Mouse (Mus musculus) kidney, adult 2 months (tissue): ENCODE results near the gene Pxdn. TPM values are rescaled to one million over a fixed set of nuclear protein-coding genes. Genes with fewer than 3 reads are reported as not detected.

Experiments
- DNase-seq: peaks from one replicate; pipeline ENCODE4 v3.0.0; 2021
- H3K27ac ChIP-seq: fragments of 200-500 bp; 2 replicates; pipeline ENCODE4 v1.5.1; 2012; ENCODE audit warnings: low read depth, low read length, control low read depth, inconsistent platforms; ENCODE audit not compliant: insufficient read depth
- H3K27me3 ChIP-seq: fragments of 200-500 bp; replicated peaks from 2 replicates; pipeline ENCODE4 v1.6.1; 2012; ENCODE audit warnings: mild to moderate bottlenecking, moderate library complexity, low read length, inconsistent platforms; ENCODE audit not compliant: control insufficient read depth, insufficient read depth
- H3K36me3 ChIP-seq: fragments of 200-500 bp; 2 replicates; pipeline ENCODE4 v1.6.1; 2012; ENCODE audit warnings: mild to moderate bottlenecking, moderate library complexity, low read length, inconsistent platforms; ENCODE audit not compliant: control insufficient read depth, insufficient read depth
- H3K4me1 ChIP-seq: fragments of 200-500 bp; 2 replicates; pipeline ENCODE4 v1.6.1; 2011; ENCODE audit warnings: low read length; ENCODE audit not compliant: control insufficient read depth, insufficient read depth
- H3K4me3 ChIP-seq: fragments of 200-500 bp; 2 replicates; pipeline ENCODE4 v1.5.1; 2011; ENCODE audit warnings: mild to moderate bottlenecking, low read depth, low read length, control low read depth; ENCODE audit not compliant: insufficient read depth
- CTCF ChIP-seq: fragments of 200-500 bp; conservative IDR thresholded peaks from 2 replicates; pipeline ENCODE4 v1.5.1; 2011; ENCODE audit warnings: low read depth, mild to moderate bottlenecking, control low read depth, low read length, moderate library complexity, mixed read lengths; ENCODE audit not compliant: insufficient read depth, insufficient read length
- POLR2A ChIP-seq: fragments of 200-500 bp; IDR thresholded peaks from one replicate; pipeline ENCODE4 v1.6.1; 2011; ENCODE audit warnings: low read depth, low read length, control low read depth
- WGBS: fragments of 180-500 bp; shearing (Covaris S2); methylation state at CpG from one replicate; pipeline ENCODE4 v1.1.7; 2018; 5-methylcytosine and 5-hydroxymethylcytosine counted together
- polyA plus RNA-seq: library from polyadenylated mRNA; depleted of rRNA; stranded (reverse); fragments of >200 nt; gene quantifications from 2 replicates; pipeline ENCODE4 v1.2.3, GENCODE M21; 2012

Gene Pxdn
- polyA plus RNA-seq, 1 experiment: 24.0 TPM

DNA sequence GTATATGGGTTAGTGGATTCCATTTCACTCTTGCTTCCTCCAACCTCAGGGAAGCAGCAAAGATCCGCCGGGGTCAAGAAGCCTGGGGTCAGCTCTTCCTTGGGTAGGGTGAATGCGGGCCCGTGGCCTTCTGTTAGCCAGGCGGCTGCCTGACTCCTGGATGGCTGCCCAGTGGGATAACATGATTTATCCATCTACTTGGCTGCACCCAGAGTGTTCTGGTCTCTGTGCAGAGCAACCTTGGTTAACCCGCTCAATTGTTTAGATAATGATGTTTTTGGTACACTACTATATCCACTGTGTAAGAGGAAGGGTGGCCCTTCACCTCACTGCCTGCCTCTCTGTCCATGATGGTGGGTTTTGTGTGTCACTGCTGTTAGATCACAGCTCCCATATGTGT, 14.7 kb downstream of the Pxdn start:
- peak; percentile 91 for DNase-seq
- whole genome bisulfite sequencing: 35% methylated on average over 6 of the region's 6 CpGs
- H3K27ac ChIP-seq: peak overlapping the region; percentile 40
- H3K4me3 ChIP-seq: no peak overlapping the region
- TF ChIP-seq CTCF (no peak), POLR2A (no peak)
- no peaks in the 10 kb centered on the region for H3K27me3 ChIP-seq
- H3K4me1 ChIP-seq: peaks cover 31% of the 10 kb centered on the region
- no peaks in the 10 kb centered on the region for H3K36me3 ChIP-seq

DNA sequence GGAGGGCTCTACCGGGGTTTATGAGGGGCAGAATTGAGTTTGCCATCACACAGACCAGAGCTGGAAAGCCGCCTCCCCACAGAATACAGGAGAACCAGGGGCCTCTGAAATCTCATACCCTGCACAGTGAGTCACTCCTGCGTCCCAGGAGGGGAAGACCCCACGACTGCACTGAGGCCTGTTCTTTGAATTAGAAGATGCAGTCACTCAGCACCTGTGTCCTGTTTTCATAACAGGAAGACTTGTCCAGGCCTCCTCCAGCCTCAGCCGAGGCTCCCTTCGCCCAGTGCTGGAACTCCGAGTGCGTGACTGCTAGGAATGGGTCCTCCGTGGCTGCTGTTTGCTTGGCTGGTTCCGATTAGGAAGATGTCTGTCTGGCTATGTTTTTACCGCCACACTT, 16.6 kb downstream of the Pxdn start:
- Histone ChIP-seq H3K36me3 (no peaks in the 10 kb centered on the region), H3K4me1 (peaks cover 31% of the 10 kb centered on the region), H3K27ac (no peak overlapping the region), H3K4me3 (no peak overlapping the region), H3K27me3 (no peaks in the 10 kb centered on the region)
- no peak for DNase-seq
- 59% methylated on average over 11 of the region's 11 CpGs for WGBS
- TF ChIP-seq POLR2A (no peak), CTCF (no peak)

DNA sequence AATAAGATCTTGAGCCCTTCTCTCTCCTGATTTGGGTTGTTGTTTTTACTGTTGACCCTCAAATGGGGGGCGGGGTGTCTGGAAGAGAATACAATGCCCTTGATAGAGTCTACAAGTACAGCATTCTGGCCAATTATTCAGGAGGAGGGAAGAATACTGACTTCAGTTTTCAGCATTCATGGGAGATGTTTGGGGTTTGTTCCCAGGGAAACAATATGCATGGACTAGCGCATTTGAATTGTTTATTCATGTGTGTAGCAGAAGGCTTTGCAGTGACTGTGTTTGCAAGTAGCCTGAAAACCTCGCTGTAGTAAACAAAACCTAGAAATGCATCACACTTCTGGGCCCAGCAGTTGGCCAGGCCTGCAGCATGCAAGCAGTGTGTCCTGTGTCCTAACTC, 17.1 kb downstream of the Pxdn start:
- Histone ChIP-seq H3K36me3 (no peaks in the 10 kb centered on the region), H3K4me1 (peaks cover 31% of the 10 kb centered on the region), H3K4me3 (no peak overlapping the region), H3K27ac (no peak overlapping the region), H3K27me3 (no peaks in the 10 kb centered on the region)
- TF ChIP-seq CTCF (no peak), POLR2A (no peak)
- WGBS: 65% methylated on average over 3 of the region's 3 CpGs
- DNase-seq: no peak

DNA sequence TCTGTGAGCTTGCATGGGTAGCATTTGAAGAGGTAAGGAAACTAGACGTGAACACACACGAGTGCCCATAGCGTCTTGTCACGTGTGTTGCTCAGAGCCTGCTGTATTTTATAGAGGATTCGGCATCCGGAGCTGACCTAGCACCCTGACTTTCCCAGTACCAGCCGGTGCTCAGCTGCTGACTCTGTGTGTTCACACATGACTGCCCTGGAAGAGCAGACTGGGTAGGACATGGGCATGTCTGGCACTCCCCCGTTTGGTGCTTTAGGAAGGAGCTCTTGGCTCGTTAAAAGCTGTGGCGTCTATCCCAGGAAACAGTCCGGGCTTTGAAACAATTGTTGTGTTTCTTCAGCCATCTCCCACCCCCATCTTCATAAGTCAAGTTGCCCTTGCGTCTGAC, 19.6 kb downstream of the Pxdn start:
- 11% methylated on average over 12 of the region's 12 CpGs for WGBS
- TF ChIP-seq POLR2A: no peak
- H3K36me3 ChIP-seq: no peaks in the 10 kb centered on the region
- H3K4me1 ChIP-seq: peaks cover 24% of the 10 kb centered on the region
- peak; percentile 88 for DNase-seq
- no peak overlapping the region; the same call in 1 of the 2 replicates for H3K27ac ChIP-seq
- H3K4me3 ChIP-seq: no peak overlapping the region
- H3K27me3 ChIP-seq: no peaks in the 10 kb centered on the region

DNA sequence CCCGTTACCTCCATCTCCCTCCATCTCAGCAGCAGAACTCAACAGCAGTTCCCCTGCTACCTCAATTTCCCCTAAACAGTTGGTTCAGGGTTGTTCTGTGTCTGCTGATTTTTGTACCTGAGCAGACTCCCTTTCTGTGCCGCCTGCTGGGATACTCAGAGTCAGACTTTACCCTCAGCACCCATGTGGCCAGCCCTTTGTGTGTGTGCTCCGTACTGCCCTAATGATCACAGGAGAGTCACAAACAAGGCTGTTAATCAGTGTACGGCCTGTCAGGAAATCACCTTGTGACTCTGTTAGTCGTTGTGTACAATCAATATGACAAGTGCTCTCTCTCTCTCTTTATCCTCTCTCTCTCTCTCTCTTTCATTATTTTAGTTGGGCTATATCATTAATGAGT, 21.2 kb downstream of the Pxdn start:
- H3K4me3 ChIP-seq: no peak overlapping the region
- peak overlapping the region; percentile 22; the same call in 1 of the 2 replicates for H3K27ac ChIP-seq
- H3K27me3 ChIP-seq: no peaks in the 10 kb centered on the region
- H3K36me3 ChIP-seq: no peaks in the 10 kb centered on the region
- 38% methylated on average over 5 of the region's 5 CpGs for WGBS
- peaks cover 14% of the 10 kb centered on the region; the same call in 1 of the 2 replicates for H3K4me1 ChIP-seq
- no peak for TF ChIP-seq POLR2A
- TF ChIP-seq CTCF: no peak
- peak; percentile 89 for DNase-seq

DNA sequence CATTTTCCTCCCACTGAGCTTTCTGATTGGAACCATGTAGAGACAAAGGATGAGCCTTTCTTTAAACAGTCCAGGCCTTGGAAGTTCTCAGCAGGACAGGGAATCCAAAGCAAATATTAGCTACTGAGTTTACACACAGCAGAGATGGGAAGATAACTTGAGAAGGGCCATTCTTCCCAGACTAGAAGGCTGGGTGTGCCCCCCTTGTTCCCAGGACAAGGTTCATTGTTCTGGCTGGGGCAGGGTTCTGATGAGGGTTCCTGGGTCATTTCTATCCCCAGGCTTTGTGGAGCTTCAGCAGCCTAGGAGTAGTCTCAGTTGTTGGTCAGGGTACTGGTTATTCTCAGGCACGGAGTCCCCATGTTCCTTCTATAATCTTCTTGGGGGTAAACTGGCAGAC, 23.6 kb downstream of the Pxdn start:
- H3K36me3 ChIP-seq: no peaks in the 10 kb centered on the region
- no peak overlapping the region for H3K27ac ChIP-seq
- H3K4me1 ChIP-seq: peaks cover 5% of the 10 kb centered on the region; the same call in 1 of the 2 replicates
- H3K27me3 ChIP-seq: no peaks in the 10 kb centered on the region
- 97% methylated on average over 1 of the region's 1 CpGs for WGBS
- peak; percentile 42 for DNase-seq
- H3K4me3 ChIP-seq: no peak overlapping the region
- TF ChIP-seq CTCF: no peak
- TF ChIP-seq POLR2A: no peak

DNA sequence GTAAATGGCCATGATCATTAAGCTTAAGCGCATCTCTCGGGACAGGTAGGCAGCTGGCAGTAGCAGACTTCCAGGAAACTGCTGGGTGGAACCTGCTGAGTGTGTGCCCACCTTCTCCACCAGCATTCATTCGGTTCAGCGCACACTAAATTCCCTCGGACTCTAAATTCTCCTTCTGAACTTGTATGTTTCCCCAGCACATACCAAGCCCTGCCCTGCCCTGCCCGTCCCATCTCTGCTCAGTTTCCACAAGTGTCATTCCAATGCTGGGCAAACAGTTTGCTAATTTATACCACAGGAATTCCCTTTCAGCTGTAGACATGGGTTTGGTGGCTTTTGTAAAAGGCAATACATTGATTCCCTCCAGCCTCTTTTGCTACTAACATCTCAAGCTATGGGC, 27.6 kb downstream of the Pxdn start:
- H3K27me3 ChIP-seq: no peaks in the 10 kb centered on the region
- no peak for DNase-seq
- TF ChIP-seq CTCF (no peak), POLR2A (no peak)
- H3K4me3 ChIP-seq: no peak overlapping the region
- no peaks in the 10 kb centered on the region for H3K4me1 ChIP-seq
- no peak overlapping the region for H3K27ac ChIP-seq
- no peaks in the 10 kb centered on the region for H3K36me3 ChIP-seq
- 66% methylated on average over 6 of the region's 6 CpGs for WGBS
